Mouse (Mus musculus) CH12.LX (cell line): ENCODE data around the gene Aes. TPM values are rescaled to one million over a fixed set of nuclear protein-coding genes. Genes with fewer than 3 reads are reported as not detected.

Experiments
- DNase-seq: peaks from one replicate; pipeline ENCODE4 v3.0.0-alpha.2; 2013; ENCODE audit errors: extremely low read depth
- H3K27ac ChIP-seq: 2 replicates; pipeline ENCODE4 v1.5.1; 2012; ENCODE audit warnings: low read depth, mild to moderate bottlenecking, control low read depth, moderate library complexity; ENCODE audit not compliant: insufficient read depth
- H3K27me3 ChIP-seq: replicated peaks from 2 replicates; pipeline ENCODE3; 2012; ENCODE audit warnings: inconsistent platforms
- H3K36me3 ChIP-seq, 2 experiments: replicated peaks in 1 of 2; 2 replicates each; pipeline versions ENCODE3 to v1.6.1; 2012; ENCODE audit warnings: inconsistent platforms in 1 of 2, low read length in 1 of 2, mild to moderate bottlenecking in 1 of 2, mixed read lengths in 1 of 2, moderate library complexity in 1 of 2; ENCODE audit not compliant: control insufficient read depth in 1 of 2, insufficient read depth in 1 of 2
- H3K4me1 ChIP-seq, 2 experiments: 2 replicates each; pipeline ENCODE4 v1.6.1; 2012; ENCODE audit warnings: inconsistent platforms in 1 of 2, moderate library complexity in 1 of 2; ENCODE audit not compliant: insufficient read depth in 2 of 2, control insufficient read depth in 1 of 2
- H3K4me2 ChIP-seq: 2 replicates; pipeline ENCODE4 v1.6.1; 2012; ENCODE audit warnings: low read depth, mild to moderate bottlenecking, control low read depth; ENCODE audit not compliant: poor library complexity, insufficient read depth, severe bottlenecking
- H3K4me3 ChIP-seq, 3 experiments: fragments of 150-350 bp in 1 of 3; sonication (generic) in 1 of 3; replicated peaks in 1 of 3; 2 replicates each; pipeline versions ENCODE3 to v1.5.1; 2011 to 2012; ENCODE audit warnings: low read depth in 2 of 3, low read length in 2 of 3, mild to moderate bottlenecking in 2 of 3, moderate library complexity in 2 of 3, control low read depth in 1 of 3, improper control_type of control experiment in 1 of 3, inconsistent platforms in 1 of 3, mixed read lengths in 1 of 3; ENCODE audit not compliant: poor library complexity in 1 of 3
- H3K79me2 ChIP-seq: replicated peaks from 2 replicates; pipeline ENCODE4 v1.6.1; 2012; ENCODE audit warnings: mild to moderate bottlenecking, moderate library complexity; ENCODE audit not compliant: control insufficient read depth, poor library complexity, insufficient read depth, severe bottlenecking; ENCODE audit errors: extremely low read depth
- H3K9ac ChIP-seq: 2 replicates; pipeline ENCODE4 v1.6.1; 2012; ENCODE audit warnings: low read depth, mild to moderate bottlenecking, control low read depth, moderate library complexity; ENCODE audit not compliant: insufficient read depth
- H3K9me3 ChIP-seq: replicated peaks from 2 replicates; pipeline ENCODE3; 2012; ENCODE audit warnings: low read length, inconsistent platforms, mixed read lengths
- BHLHE40 ChIP-seq: IDR thresholded peaks from 2 replicates; pipeline ENCODE4 v1.6.1; 2011; ENCODE audit warnings: mild to moderate bottlenecking, low read depth, low read length, improper control_type of control experiment
- CHD1 ChIP-seq: IDR thresholded peaks from 2 replicates; pipeline ENCODE4 v1.6.1; 2012; ENCODE audit warnings: low read depth, low read length, improper control_type of control experiment, inconsistent platforms
- CHD2 ChIP-seq: IDR thresholded peaks from 2 replicates; pipeline ENCODE4 v1.6.1; 2011; ENCODE audit warnings: low read length, improper control_type of control experiment
- E2F4 ChIP-seq: IDR thresholded peaks from 2 replicates; pipeline ENCODE4 v1.6.1; 2011; ENCODE audit warnings: low read depth, low read length, improper control_type of control experiment; ENCODE audit not compliant: insufficient replicate concordance
- ELF1 ChIP-seq: IDR thresholded peaks from 2 replicates; pipeline ENCODE4 v1.6.1; 2014; ENCODE audit warnings: low read depth, mild to moderate bottlenecking, inconsistent platforms, low read length, improper control_type of control experiment
- EP300 ChIP-seq: IDR thresholded peaks from 2 replicates; pipeline ENCODE4 v1.6.1; 2011; ENCODE audit warnings: low read length, improper control_type of control experiment
- ETS1 ChIP-seq: conservative IDR thresholded peaks from 2 replicates; pipeline ENCODE4 v1.6.1; 2012; ENCODE audit warnings: low read depth, mild to moderate bottlenecking, inconsistent platforms, low read length, improper control_type of control experiment, moderate library complexity
- GABPA ChIP-seq: IDR thresholded peaks from 2 replicates; pipeline ENCODE4 v1.6.1; 2012; ENCODE audit warnings: low read depth, low read length, improper control_type of control experiment, inconsistent platforms; ENCODE audit not compliant: insufficient replicate concordance
- HCFC1 ChIP-seq: IDR thresholded peaks from 2 replicates; pipeline ENCODE4 v1.6.1; 2012; ENCODE audit warnings: low read depth, mild to moderate bottlenecking, inconsistent platforms, low read length, improper control_type of control experiment
- IRF4 ChIP-seq: IDR thresholded peaks from 2 replicates; pipeline ENCODE4 v1.6.1; 2014; ENCODE audit warnings: low read depth, mild to moderate bottlenecking, inconsistent platforms, low read length, improper control_type of control experiment
- JUN ChIP-seq: IDR thresholded peaks from 2 replicates; pipeline ENCODE4 v1.6.1; 2011; ENCODE audit warnings: low read depth, mild to moderate bottlenecking, low read length, improper control_type of control experiment, moderate library complexity; ENCODE audit not compliant: insufficient read depth
- KAT2A ChIP-seq: IDR thresholded peaks from 2 replicates; pipeline ENCODE4 v1.6.1; 2012; ENCODE audit warnings: low read length, improper control_type of control experiment, inconsistent platforms; ENCODE audit not compliant: insufficient replicate concordance
- MAX ChIP-seq: IDR thresholded peaks from 2 replicates; pipeline ENCODE4 v1.6.1; 2011; ENCODE audit warnings: low read length, improper control_type of control experiment
- MEF2A ChIP-seq: IDR thresholded peaks from 2 replicates; pipeline ENCODE4 v1.6.1; 2014; ENCODE audit warnings: low read depth, mild to moderate bottlenecking, inconsistent platforms, low read length, improper control_type of control experiment, borderline replicate concordance
- MXI1 ChIP-seq: IDR thresholded peaks from 2 replicates; pipeline ENCODE4 v1.6.1; 2011; ENCODE audit warnings: mild to moderate bottlenecking, low read depth, low read length, improper control_type of control experiment
- NRF1 ChIP-seq: IDR thresholded peaks from 2 replicates; pipeline ENCODE4 v1.6.1; 2014; ENCODE audit warnings: low read depth, mild to moderate bottlenecking, inconsistent platforms, low read length, improper control_type of control experiment, moderate library complexity
- PAX5 ChIP-seq: IDR thresholded peaks from 2 replicates; pipeline ENCODE4 v1.6.1; 2012; ENCODE audit warnings: low read length, inconsistent platforms, mixed read lengths
- RCOR1 ChIP-seq: conservative IDR thresholded peaks from 2 replicates; pipeline ENCODE4 v1.6.1; 2012; ENCODE audit warnings: low read depth, mild to moderate bottlenecking, inconsistent platforms, low read length, improper control_type of control experiment
- SMC3 ChIP-seq: IDR thresholded peaks from 2 replicates; pipeline ENCODE4 v1.6.1; 2011; ENCODE audit warnings: low read depth, low read length, improper control_type of control experiment
- TBP ChIP-seq: conservative IDR thresholded peaks from 2 replicates; pipeline ENCODE4 v1.6.1; 2011; ENCODE audit warnings: low read depth, low read length, improper control_type of control experiment
- TCF12 ChIP-seq: IDR thresholded peaks from 2 replicates; pipeline ENCODE4 v1.6.1; 2014; ENCODE audit warnings: low read depth, mild to moderate bottlenecking, inconsistent platforms, low read length, improper control_type of control experiment
- USF1 ChIP-seq: IDR thresholded peaks from 2 replicates; pipeline ENCODE4 v1.6.1; 2014; ENCODE audit warnings: low read depth, mild to moderate bottlenecking, inconsistent platforms, low read length, improper control_type of control experiment
- USF2 ChIP-seq: conservative IDR thresholded peaks from 2 replicates; pipeline ENCODE4 v1.6.1; 2011; ENCODE audit warnings: low read depth, low read length, improper control_type of control experiment
- ZC3H11A ChIP-seq: IDR thresholded peaks from 2 replicates; pipeline ENCODE4 v1.6.1; 2012; ENCODE audit warnings: low read depth, mild to moderate bottlenecking, inconsistent platforms, low read length, improper control_type of control experiment
- ZKSCAN1 ChIP-seq: IDR thresholded peaks from 2 replicates; pipeline ENCODE4 v1.6.1; 2012; ENCODE audit warnings: low read depth, inconsistent platforms, low read length, improper control_type of control experiment, borderline replicate concordance
- ZNF384 ChIP-seq: IDR thresholded peaks from 2 replicates; pipeline ENCODE4 v1.6.1; 2012; ENCODE audit warnings: low read depth, low read length, improper control_type of control experiment, inconsistent platforms
- dilution Hi-C: fragments of 300-500 bp; cut with MboI; formaldehyde crosslinking; loops from 2 replicates; pipeline ENCODE4 v1.14.3; 2020; ENCODE audit warnings: low sequenced_read_pairs; ENCODE audit not compliant: extremely low pct_unique_long_range_greater_than_20kb, extremely low pct_ligation_motif_present
- in situ Hi-C: fragments of 300-500 bp; cut with MboI; formaldehyde crosslinking; loops from 3 replicates; pipeline ENCODE4 v1.14.3; 2019; ENCODE audit warnings: low sequenced_read_pairs, low pct_ligation_motif_present, low pct_unique_long_range_greater_than_20kb, mixed read lengths
- polyA plus RNA-seq: library from polyadenylated mRNA; unstranded; fragments of >175 nt; gene quantifications from 2 replicates; pipeline ENCODE4 v1.2.1, GENCODE M21; 2012; ENCODE audit warnings: low read depth; ENCODE audit not compliant: insufficient read length
- total RNA-seq, 2 experiments: library from RNA; depleted of rRNA; stranded (reverse); fragments of 300-350 nt in 1 of 2; fragments of >200 nt in 1 of 2; gene quantifications; 2 replicates each; pipeline ENCODE4 v1.2.3; 2012 to 2014

Gene Aes
- total and polyA plus RNA-seq, 3 experiments = 11.5 to 114 (median 25.1) TPM

DNA sequence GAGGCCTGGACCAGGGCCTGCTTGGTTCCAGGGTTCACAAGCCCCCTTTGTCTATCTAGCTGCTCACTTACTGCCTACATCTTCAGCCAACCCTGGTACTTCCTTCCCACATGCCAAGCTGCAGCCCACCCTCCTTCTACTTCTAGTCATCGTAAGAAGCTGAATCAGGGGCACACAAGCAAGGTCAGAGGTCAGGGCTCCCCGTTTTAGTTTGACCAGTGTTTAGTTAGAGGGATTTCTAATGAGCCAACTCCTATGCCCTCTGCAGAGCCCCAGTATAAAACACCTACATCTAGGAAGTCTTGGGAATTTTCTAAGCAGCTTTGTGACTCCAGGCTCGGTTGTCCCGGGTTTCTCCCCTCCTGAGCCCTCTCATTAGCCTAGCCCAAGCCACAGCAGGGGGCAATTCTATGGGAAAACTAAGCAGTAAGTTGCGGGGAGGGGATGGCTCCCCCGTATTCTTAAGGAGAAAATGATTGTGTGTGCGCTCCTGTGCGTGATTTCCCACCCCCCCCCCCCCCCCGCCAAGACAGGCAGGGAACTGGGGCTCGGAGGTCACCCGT is 11.0 kb downstream of the Aes start:
- peaks cover 96% of the 10 kb centered on the region for H3K27me3 ChIP-seq
- H3K9ac ChIP-seq = peak overlapping the region; percentile 35; the same call in 1 of the 2 replicates
- H3K4me3 ChIP-seq = peak overlapping the region in 1 of 3 experiments; percentile 61
- TF ChIP-seq RCOR1 (no peak), JUN (no peak), EP300 (no peak), ZC3H11A (no peak), SMC3 (no peak), CHD1 (no peak), ELF1 (no peak), BHLHE40 (no peak), CHD2 (no peak), ETS1 (no peak), ZKSCAN1 (no peak), E2F4 (no peak), MEF2A (no peak), USF2 (no peak), TBP (no peak), USF1 (no peak), MXI1 (no peak), MAX (no peak), GABPA (no peak)
- no peak overlapping the region for H3K27ac ChIP-seq
- peaks cover 0 to 9% of the 10 kb centered on the region in 2 experiments; a peak in 2 of 4 replicates for H3K4me1 ChIP-seq
- peak overlapping the region; percentile 94 for H3K4me2 ChIP-seq
- peaks cover 7% of the 10 kb centered on the region for H3K9me3 ChIP-seq
- dilution Hi-C loops (no loop called here), in situ Hi-C loops (no loop called here)
- H3K36me3 ChIP-seq = peaks cover 5 to 10% of the 10 kb centered on the region in 2 experiments
- no peaks in the 10 kb centered on the region for H3K79me2 ChIP-seq
- DNase-seq = no peak

- Histone ChIP-seq H3K9me3 (peaks cover 7% of the 10 kb centered on the region), H3K36me3 (peaks cover 0 to 3% of the 10 kb centered on the region in 2 experiments), H3K79me2 (no peaks in the 10 kb centered on the region), H3K27me3 (peaks cover 97% of the 10 kb centered on the region), H3K4me2 (peak overlapping the region; percentile 94), H3K27ac (no peak overlapping the region), H3K4me3 (peak overlapping the region; percentile 42 to 61 (median 57)), H3K9ac (peak overlapping the region; percentile 49), H3K4me1 (peaks cover 2 to 9% of the 10 kb centered on the region in 2 experiments; a peak in 2 of 4 replicates)
- TF ChIP-seq HCFC1 = peak; percentile 96
- 0 out of 2 replicates have a peak, but pooled peaks have one; percentile 6 for TF ChIP-seq MAX
- peak; percentile 87; the same call in 1 of the 2 replicates for TF ChIP-seq KAT2A
- peak; percentile 61 for TF ChIP-seq BHLHE40
- no peak for TF ChIP-seq PAX5
- TF ChIP-seq TCF12 = no peak
- peak; percentile 24; the same call in 1 of the 2 replicates for TF ChIP-seq IRF4
- peak; percentile 56; the same call in 1 of the 2 replicates for TF ChIP-seq ELF1
- TF ChIP-seq GABPA = no peak; the same call in 1 of the 2 replicates
- TF ChIP-seq ZNF384 = peak; percentile 86
- TF ChIP-seq NRF1 = 0 out of 2 replicates have a peak, but pooled peaks have one; percentile 26
- peak; percentile 72 for DNase-seq
- dilution Hi-C loops (no loop called here), in situ Hi-C loops (no loop called here)
Observed at GRCm38 (mm10) chr10:81570831-81571500, 11.7 kb downstream of the Aes start.
